Mouse (Mus musculus) ES-E14 (cell line): ENCODE results near the gene Hist1h2be.

Source experiments
- CHD2 ChIP-seq: IDR thresholded peaks from 2 replicates; pipeline ENCODE4 v1.6.1; 2014; ENCODE audit warnings: mild to moderate bottlenecking, low read depth, low read length, inconsistent platforms
- HCFC1 ChIP-seq: IDR thresholded peaks from 2 replicates; pipeline ENCODE4 v1.6.1; 2012; ENCODE audit warnings: low read length, inconsistent platforms, borderline replicate concordance; ENCODE audit not compliant: insufficient read depth
- MAFK ChIP-seq: IDR thresholded peaks from 2 replicates; pipeline ENCODE4 v1.6.1; 2014; ENCODE audit warnings: mild to moderate bottlenecking, low read depth, low read length, inconsistent platforms; ENCODE audit not compliant: insufficient read depth
- ZNF384 ChIP-seq: IDR thresholded peaks from 2 replicates; pipeline ENCODE4 v1.6.1; 2012; ENCODE audit warnings: low read depth, low read length, inconsistent platforms

- no peak for TF ChIP-seq MAFK
- no peak for TF ChIP-seq CHD2
- no peak for TF ChIP-seq ZNF384
- TF ChIP-seq HCFC1: no peak
Measured at GRCm38 (mm10) chr13:23595622-23596372, 25.1 kb downstream of the Hist1h2be start.
